Mouse (Mus musculus) macrophage (primary cell): ENCODE results near the gene Myo15b. TPM values are rescaled to one million over a fixed set of nuclear protein-coding genes. Genes with fewer than 3 reads are reported as not detected.
A peak's percentile ranks its signal among the peaks of the same experiment; 100 is the strongest.

Experiments
- H3K27ac ChIP-seq: fragments of 350-480 bp; formaldehyde crosslinking; 2 replicates; pipeline ENCODE4 v1.9.0; 2021
- H3K36me3 ChIP-seq: fragments of 350-480 bp; formaldehyde crosslinking; 2 replicates; pipeline ENCODE4 v1.9.0; 2021; ENCODE audit errors: inconsistent target
- H3K4me3 ChIP-seq: fragments of 350-480 bp; formaldehyde crosslinking; 2 replicates; pipeline ENCODE4 v1.9.0; 2021; ENCODE audit errors: inconsistent target
- H3K79me2 ChIP-seq: fragments of 350-480 bp; formaldehyde crosslinking; 2 replicates; pipeline ENCODE4 v1.9.0; 2021; ENCODE audit errors: inconsistent target
- whole genome bisulfite sequencing: methylation state at CpG from one replicate; pipeline ENCODE4 v1.1.7; 2026; ENCODE audit warnings: inconsistent platforms; ENCODE audit not compliant: missing documents; 5-methylcytosine and 5-hydroxymethylcytosine counted together
- polyA plus RNA-seq: library from polyadenylated mRNA; stranded (reverse); fragments of 250-400 nt; gene quantifications from 3 replicates; pipeline ENCODE4 v1.2.4, GENCODE M21; 2018; ENCODE audit warnings: inconsistent platforms

The Myo15b gene
- polyA plus RNA-seq, 1 experiment from 2014 or later: 0.13 TPM

- Histone ChIP-seq H3K79me2 (no peaks in the 10 kb centered on the region), H3K36me3 (peaks cover 43% of the 10 kb centered on the region; the same call in 1 of the 2 replicates), H3K4me3 (no peak overlapping the region), H3K27ac (no peak overlapping the region)
- WGBS: 94% methylated on average over 3 of the region's 4 CpGs
Observed at GRCm38 (mm10) chr11:115916579-115916978, 58.4 kb downstream of the Myo15b start.

- H3K36me3 ChIP-seq: peaks cover 46% of the 10 kb centered on the region; the same call in 1 of the 2 replicates
- no peaks in the 10 kb centered on the region for H3K79me2 ChIP-seq
- no peak overlapping the region for H3K27ac ChIP-seq
- 98% methylated on average over 5 of the region's 5 CpGs for WGBS
- no peak overlapping the region for H3K4me3 ChIP-seq
Observed at GRCm38 (mm10) chr11:115918637-115919036, 60.4 kb downstream of the Myo15b start.

GRCm38 (mm10) chr11:115919073-115919472 lies 60.9 kb downstream of the Myo15b start:
- Histone ChIP-seq H3K79me2 (no peaks in the 10 kb centered on the region), H3K27ac (no peak overlapping the region), H3K36me3 (peaks cover 45% of the 10 kb centered on the region; the same call in 1 of the 2 replicates), H3K4me3 (no peak overlapping the region)
- WGBS: 89% methylated on average over 5 of the region's 5 CpGs

- Histone ChIP-seq H3K4me3 (no peak overlapping the region), H3K36me3 (peaks cover 56% of the 10 kb centered on the region; the same call in 1 of the 2 replicates), H3K27ac (no peak overlapping the region), H3K79me2 (no peaks in the 10 kb centered on the region)
- WGBS: 51% methylated on average over 6 of the region's 6 CpGs
Observed at GRCm38 (mm10) chr11:115920110-115920818, 62.1 kb downstream of the Myo15b start.

GRCm38 (mm10) chr11:115921986-115922385 lies 63.8 kb downstream of the Myo15b start:
- no peaks in the 10 kb centered on the region for H3K79me2 ChIP-seq
- 100% methylated on average over 1 of the region's 1 CpGs for WGBS
- H3K36me3 ChIP-seq: peaks cover 52% of the 10 kb centered on the region
- no peak overlapping the region for H3K4me3 ChIP-seq
- no peak overlapping the region for H3K27ac ChIP-seq

- Histone ChIP-seq H3K27ac (no peak overlapping the region), H3K79me2 (peaks cover 21% of the 10 kb centered on the region), H3K4me3 (no peak overlapping the region), H3K36me3 (peaks cover 38% of the 10 kb centered on the region)
- 43% methylated on average over 8 of the region's 8 CpGs for WGBS
Observed at GRCm38 (mm10) chr11:115929031-115929430, 70.8 kb downstream of the Myo15b start.

GRCm38 (mm10) chr11:115929818-115930217 lies 71.6 kb downstream of the Myo15b start:
- H3K79me2 ChIP-seq: peaks cover 29% of the 10 kb centered on the region
- H3K27ac ChIP-seq: no peak overlapping the region
- no peak overlapping the region for H3K4me3 ChIP-seq
- 40% methylated on average over 3 of the region's 3 CpGs for WGBS
- H3K36me3 ChIP-seq: peaks cover 31% of the 10 kb centered on the region

GRCm38 (mm10) chr11:115931235-115931634 lies 73.0 kb downstream of the Myo15b start:
- Histone ChIP-seq H3K36me3 (peaks cover 30% of the 10 kb centered on the region), H3K79me2 (peaks cover 43% of the 10 kb centered on the region), H3K4me3 (no peak overlapping the region), H3K27ac (no peak overlapping the region)
- 92% methylated on average over 3 of the region's 3 CpGs for WGBS

GRCm38 (mm10) chr11:115933108-115933746 lies 75.0 kb downstream of the Myo15b start, which contains the start of the genes Sap30bp and Recql5:
Gene Sap30bp (plus strand): TSS chr11:115933282.
Gene Recql5 (minus strand): TSS chr11:115933477.
- peaks cover 57% of the 10 kb centered on the region for H3K79me2 ChIP-seq
- peaks cover 31% of the 10 kb centered on the region for H3K36me3 ChIP-seq
- H3K4me3 ChIP-seq: peak within 1 kb of the TSS; percentile 99
- peak within 1 kb of the TSS; percentile 51 for H3K27ac ChIP-seq
- under 1% methylated on average over 28 of the region's 28 CpGs for WGBS

GRCm38 (mm10) chr11:115933747-115934110 lies 75.5 kb downstream of the Myo15b start:
- Histone ChIP-seq H3K79me2 (peaks cover 57% of the 10 kb centered on the region), H3K4me3 (peak overlapping the region; percentile 99), H3K36me3 (peaks cover 31% of the 10 kb centered on the region), H3K27ac (peak overlapping the region; percentile 51)
- under 1% methylated on average over 15 of the region's 16 CpGs for WGBS

- peaks cover 28% of the 10 kb centered on the region for H3K79me2 ChIP-seq
- H3K36me3 ChIP-seq: peaks cover 73% of the 10 kb centered on the region
- H3K4me3 ChIP-seq: no peak overlapping the region
- no peak overlapping the region for H3K27ac ChIP-seq
- WGBS: 41% methylated on average over 6 of the region's 6 CpGs
Observed at GRCm38 (mm10) chr11:115939690-115940329, 81.6 kb downstream of the Myo15b start.

GRCm38 (mm10) chr11:115941980-115942379 lies 83.8 kb downstream of the Myo15b start:
- 94% methylated on average over 7 of the region's 7 CpGs for WGBS

More at GRCm38 (mm10) chr11:115941980-115942379, 83.8 kb downstream of the Myo15b start:
- Histone ChIP-seq H3K79me2 (peaks cover 6% of the 10 kb centered on the region; the same call in 1 of the 2 replicates), H3K27ac (no peak overlapping the region), H3K4me3 (no peak overlapping the region), H3K36me3 (peaks cover 79% of the 10 kb centered on the region)
